Mouse (Mus musculus) layer of hippocampus, adult 2 months (tissue): Measurements from ENCODE around the gene Corin. TPM values are rescaled to one million over a fixed set of nuclear protein-coding genes. Genes with fewer than 3 reads are reported as not detected.
A peak's percentile ranks its signal among the peaks of the same experiment; 100 is the strongest.

ENCODE experiments used
- DNase-seq, 2 experiments: peaks; one replicate each; pipeline ENCODE4 v3.0.0; 2022; ENCODE audit warnings: low spot score in 2 of 2
- H3K27ac ChIP-seq: fragments of 200-600 bp; 2 replicates; pipeline ENCODE4 v1.8.1; 2022
- H3K4me3 ChIP-seq: fragments of 200-600 bp; 2 replicates; pipeline ENCODE4 v1.8.1; 2022; ENCODE audit warnings: mild to moderate bottlenecking
- CTCF ChIP-seq: fragments of 200-600 bp; conservative IDR thresholded peaks from 2 replicates; pipeline ENCODE4 v1.8.1; 2022; ENCODE audit warnings: antibody characterized with exemption, mild to moderate bottlenecking, moderate library complexity
- long read RNA-seq, 2 experiments: library from polyadenylated mRNA; stranded (forward); transcript quantifications; one replicate each; pipeline ENCODE4 v2.0.0; 2021; ENCODE audit warnings: borderline mapping rate in 2 of 2
- total RNA-seq, 2 experiments: library from RNA; stranded (reverse); gene quantifications; 2 replicates each; pipeline ENCODE4 v1.2.3; 2021

The Corin gene
- total RNA-seq = under 1 TPM; 0.15 to 0.28 TPM
- long read RNA-seq, experiment 1 = 0 reads
- long read RNA-seq, experiment 2 = 0 reads

DNA sequence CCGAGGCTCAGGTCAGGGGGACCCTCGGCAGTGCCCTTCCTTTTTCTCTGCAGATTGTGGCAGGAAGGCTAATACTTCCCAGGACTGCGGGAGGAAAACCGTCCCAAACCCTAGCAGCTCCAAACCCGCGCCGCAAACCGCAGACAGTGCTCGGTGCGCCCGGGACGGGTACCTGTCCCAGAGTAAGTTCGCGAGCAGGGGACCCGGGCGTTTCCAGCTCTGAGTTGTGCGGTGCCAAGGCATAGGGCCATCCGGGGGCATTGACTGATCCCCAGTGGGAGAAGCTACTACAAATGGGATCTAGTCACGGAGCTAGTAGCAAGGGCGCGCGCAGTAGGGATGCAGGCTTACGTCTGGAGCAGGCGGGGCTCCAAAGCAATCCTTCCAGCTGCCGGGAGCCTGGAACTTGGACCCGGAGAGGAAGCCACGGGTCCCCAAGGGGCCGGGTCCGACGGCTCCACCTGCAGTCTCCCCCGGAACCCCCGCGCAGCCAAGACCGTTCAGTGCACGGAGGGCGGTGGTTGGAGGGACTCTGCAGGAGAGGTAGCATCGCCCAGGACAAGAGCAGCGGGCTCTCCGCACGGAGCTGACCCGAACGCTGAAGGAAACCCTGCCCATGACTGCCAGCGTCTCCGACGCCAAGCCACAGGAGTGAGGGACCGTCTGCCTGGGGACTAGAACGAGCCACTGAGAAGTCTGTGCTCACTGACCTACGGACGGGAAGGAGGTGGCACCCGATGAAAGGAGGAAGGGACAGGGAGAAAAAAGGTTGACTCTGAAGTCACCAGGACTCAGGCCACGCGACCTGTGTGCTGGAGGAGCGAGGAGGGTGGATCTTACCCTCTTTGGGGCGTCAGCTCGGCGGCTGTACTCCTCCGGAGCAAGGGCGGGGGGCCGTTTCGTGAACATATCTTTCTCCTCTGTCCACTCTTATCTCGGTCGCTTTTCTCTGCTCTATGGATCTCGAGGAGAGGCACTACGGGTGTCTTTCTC is at the start of gene Corin:
Gene Corin (minus strand): TSS at position 943 of the 993 bp plus-strand sequence.
- no peak for DNase-seq
- TF ChIP-seq CTCF = no peak
- H3K27ac ChIP-seq = no peak within 1 kb of the TSS
- H3K4me3 ChIP-seq = peak within 1 kb of the TSS; percentile 24; the same call in 1 of the 2 replicates

DNA sequence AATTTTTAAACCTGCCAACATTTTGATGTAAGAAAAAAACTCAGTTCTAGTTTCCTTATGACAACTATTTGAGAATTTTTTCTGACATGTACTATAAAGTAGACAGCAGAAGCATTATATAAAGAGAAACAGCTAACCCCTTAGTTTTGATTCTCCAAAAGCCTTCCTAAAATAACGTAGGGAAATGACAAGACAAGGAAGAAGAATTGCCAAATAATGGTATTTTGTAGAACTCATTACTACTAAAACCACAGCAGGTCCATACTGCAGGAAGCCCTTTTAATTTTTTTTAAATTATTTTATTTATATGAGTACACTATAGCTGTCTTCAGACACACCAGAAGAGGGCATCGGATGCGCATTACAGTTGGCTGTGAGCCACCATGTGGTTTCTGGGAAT is 46.9 kb upstream of the Corin start:
- TF ChIP-seq CTCF = no peak; the same call in 1 of the 2 replicates
- Histone ChIP-seq H3K4me3 (no peak overlapping the region), H3K27ac (no peak overlapping the region)
- DNase-seq = no peak

DNA sequence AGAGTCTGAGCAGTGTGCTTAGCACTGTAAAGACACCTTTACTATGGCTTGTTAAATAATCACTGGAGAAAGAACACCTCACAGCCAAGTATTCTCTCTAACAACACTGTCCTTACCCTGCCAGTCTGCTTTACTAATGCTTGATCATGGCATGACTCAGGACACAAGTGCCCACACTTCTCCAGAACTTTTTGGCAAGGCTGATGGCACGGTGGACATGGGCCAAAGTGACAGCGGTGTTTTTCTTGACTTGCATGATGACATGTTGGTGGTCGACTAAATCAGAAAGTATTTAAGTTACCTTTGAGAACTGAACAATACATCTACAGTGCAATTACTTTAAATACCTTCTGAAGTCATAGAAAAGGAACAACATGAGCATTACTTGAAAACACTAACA is 24.6 kb upstream of the Corin start:
- H3K27ac ChIP-seq = no peak overlapping the region
- DNase-seq = no peak
- H3K4me3 ChIP-seq = no peak overlapping the region
- TF ChIP-seq CTCF = no peak

DNA sequence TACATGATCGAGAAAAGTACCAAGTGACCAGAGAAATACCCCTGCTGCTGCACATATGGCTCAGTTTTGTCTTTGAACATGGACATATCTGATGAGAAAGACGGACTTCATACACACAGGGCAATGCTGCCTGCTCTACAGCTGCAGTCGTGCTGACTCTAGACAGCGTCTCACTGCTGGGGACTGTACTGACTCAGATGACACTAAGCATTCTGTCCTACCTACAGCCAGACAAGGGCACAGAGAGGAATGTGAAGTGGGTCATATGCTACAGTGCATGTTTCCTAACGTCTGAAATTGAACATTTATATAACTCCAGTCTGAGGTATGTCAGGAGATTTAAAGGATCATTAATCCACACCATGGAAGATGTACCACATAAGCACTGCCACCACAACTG is 9.5 kb upstream of the Corin start:
- Histone ChIP-seq H3K4me3 (no peak overlapping the region), H3K27ac (no peak overlapping the region)
- DNase-seq = no peak
- no peak for TF ChIP-seq CTCF

DNA sequence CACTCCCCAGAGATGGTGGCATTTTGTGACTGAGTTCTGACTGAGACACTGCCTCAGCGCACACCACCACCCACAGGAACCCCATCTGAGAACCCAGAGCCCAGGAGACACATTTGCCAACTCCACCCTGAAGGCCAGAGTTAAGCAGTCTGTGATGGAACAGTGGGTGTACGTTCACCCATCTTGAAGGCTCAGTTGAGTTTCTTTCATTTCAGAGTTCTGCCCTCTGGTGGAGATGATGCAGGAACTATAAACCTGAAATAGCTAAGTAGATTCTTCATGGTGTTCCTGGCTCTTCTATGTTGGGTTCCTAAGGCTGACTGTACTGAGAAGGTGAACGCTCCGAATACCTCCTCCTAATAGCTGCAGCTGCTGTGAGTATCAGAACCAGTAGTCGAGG is 1.5 kb upstream of the Corin start:
- Histone ChIP-seq H3K27ac (no peak overlapping the region), H3K4me3 (no peak overlapping the region)
- peak; percentile 28 to 33 for DNase-seq
- TF ChIP-seq CTCF = peak; percentile 79

DNA sequence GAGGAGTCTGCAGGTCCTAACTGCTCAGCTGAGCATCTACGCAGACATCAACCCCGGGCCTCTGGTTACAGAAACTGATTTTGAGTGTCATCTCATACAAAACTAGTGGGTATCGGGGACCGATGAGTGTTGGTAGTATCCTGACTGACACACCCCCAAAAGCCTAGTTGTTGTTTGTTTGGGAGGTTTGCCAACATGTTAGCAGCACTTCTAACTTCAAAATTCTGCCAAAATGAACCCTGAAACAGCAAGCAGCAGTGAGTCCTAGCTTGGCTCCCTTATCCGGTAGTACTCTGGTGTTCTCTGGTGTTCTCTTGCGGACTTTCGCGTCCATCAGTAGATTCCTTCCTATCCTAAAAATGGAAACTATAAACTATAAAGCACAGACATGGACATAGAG is 1.5 kb downstream of the Corin start:
- Histone ChIP-seq H3K27ac (no peak overlapping the region), H3K4me3 (no peak overlapping the region)
- no peak for DNase-seq
- no peak for TF ChIP-seq CTCF

DNA sequence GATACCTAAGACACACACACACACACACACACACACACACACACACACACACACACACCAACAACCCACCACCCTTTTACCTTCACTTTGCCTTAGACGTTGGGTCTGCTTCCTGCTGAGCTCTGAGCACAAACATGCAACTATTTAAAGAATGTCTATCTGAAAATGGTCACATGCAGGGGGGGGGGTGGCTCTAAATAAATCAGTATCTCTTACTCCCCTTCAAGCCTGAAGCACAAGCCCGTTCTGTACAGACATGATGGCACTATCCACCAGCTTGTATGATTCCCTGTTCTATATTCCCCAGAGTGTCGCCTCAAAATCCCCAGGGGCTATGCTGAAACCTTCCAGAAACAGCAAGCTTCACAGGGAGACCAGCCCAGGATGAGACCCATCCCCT is 2.5 kb downstream of the Corin start:
- H3K4me3 ChIP-seq = no peak overlapping the region
- TF ChIP-seq CTCF = no peak
- no peak for DNase-seq
- H3K27ac ChIP-seq = no peak overlapping the region

DNA sequence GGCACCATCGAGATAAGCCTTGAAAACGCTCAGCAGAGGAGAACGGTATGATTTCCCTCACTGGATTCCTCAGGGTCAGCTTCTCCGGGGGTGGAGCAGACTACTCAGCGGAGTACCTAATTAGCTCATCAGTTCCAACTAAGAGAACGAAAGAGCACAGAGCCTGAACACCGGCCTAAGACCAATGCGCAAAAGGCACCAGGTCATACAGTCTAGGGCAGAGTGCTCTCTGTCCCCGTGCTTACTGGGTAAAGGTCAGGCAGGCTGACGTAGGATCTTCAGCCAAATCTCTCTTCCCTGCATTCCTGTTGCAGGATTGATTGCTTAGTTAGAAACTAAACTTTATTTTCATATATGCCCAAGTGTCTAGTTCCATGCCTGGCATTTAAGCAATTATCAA is 6.0 kb downstream of the Corin start:
- Histone ChIP-seq H3K4me3 (no peak overlapping the region), H3K27ac (no peak overlapping the region)
- no peak for TF ChIP-seq CTCF
- no peak for DNase-seq

DNA sequence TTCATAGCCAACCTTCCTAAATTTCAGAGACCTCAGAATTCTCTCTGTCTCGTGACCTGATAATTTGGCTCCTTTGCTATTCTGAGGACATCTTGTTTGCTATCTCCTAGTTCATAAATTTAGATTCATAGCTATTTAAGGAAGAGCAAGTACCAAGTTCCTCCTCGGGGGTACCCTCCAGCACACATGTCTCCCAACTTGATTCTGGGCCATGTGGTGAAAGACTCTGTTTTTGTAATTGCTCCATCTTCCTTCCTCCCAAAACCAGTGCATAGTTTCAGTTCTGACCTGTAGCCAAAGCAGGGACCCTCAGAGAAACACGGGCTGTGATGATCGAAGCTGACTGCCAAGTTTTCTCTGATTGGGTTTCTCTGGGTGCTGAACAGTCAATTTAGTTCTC is 7.5 kb downstream of the Corin start:
- DNase-seq = no peak
- Histone ChIP-seq H3K27ac (no peak overlapping the region), H3K4me3 (no peak overlapping the region)
- TF ChIP-seq CTCF = no peak

DNA sequence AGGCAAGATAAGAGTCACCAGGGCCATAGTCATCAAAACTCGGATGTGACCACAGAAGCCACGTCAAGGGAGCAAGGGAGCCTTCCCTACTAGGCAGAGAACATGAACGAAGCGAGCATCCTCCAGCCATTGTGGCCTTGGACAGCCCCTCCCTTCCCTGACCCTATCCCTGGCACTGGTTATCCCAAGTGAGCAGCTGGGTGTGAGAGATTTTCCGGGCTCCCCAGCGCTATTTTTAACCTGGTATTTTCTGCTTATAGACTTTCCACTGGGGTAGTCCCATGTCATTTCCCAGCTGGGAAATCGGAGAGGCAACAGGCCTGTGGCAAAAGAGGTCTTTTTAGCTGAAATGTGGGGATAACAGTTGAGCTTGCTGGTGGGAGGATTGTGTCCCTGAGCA is 10.4 kb downstream of the Corin start:
- Histone ChIP-seq H3K4me3 (no peak overlapping the region), H3K27ac (no peak overlapping the region)
- DNase-seq = no peak
- no peak for TF ChIP-seq CTCF

DNA sequence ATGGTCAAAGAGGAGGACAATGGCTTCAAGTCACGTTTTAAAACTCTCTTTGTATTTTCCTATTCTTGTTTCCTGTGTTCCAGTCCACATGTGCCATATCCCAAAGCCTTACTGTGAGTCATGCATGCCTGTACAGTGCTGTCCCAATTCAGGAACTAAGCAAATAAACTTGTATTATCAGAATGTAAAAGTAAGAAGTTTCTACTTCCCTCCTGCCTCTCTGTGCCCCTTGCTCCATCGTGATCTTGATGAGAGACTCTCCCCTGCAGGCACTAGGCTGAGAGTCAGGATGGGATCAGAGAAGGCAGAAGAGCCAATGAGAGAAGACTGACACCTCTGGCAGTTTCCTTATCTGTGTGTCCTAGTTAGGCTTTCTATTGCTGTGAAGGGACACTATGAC is 13.0 kb downstream of the Corin start:
- TF ChIP-seq CTCF = no peak
- H3K4me3 ChIP-seq = no peak overlapping the region
- no peak for DNase-seq
- H3K27ac ChIP-seq = no peak overlapping the region

DNA sequence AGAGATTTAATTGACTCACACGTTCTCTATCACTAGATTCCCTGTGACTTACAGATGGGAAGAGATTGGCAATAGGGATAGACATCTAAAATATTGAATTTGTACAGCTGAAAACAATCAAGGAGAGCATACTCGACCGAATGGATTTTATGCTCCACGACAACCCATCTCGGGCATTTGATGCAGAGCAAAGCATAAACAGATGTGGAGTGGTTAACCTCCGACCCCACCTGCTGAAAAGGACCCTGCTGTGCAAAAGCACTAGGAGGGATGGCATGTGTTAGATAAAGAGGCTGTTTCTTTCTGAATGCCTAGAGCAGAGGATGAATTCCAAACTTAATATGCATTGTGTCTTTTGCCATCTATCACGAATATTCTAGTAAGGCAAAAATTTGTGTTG is 23.8 kb downstream of the Corin start:
- no peak for DNase-seq
- no peak for TF ChIP-seq CTCF
- Histone ChIP-seq H3K27ac (no peak overlapping the region), H3K4me3 (no peak overlapping the region)

DNA sequence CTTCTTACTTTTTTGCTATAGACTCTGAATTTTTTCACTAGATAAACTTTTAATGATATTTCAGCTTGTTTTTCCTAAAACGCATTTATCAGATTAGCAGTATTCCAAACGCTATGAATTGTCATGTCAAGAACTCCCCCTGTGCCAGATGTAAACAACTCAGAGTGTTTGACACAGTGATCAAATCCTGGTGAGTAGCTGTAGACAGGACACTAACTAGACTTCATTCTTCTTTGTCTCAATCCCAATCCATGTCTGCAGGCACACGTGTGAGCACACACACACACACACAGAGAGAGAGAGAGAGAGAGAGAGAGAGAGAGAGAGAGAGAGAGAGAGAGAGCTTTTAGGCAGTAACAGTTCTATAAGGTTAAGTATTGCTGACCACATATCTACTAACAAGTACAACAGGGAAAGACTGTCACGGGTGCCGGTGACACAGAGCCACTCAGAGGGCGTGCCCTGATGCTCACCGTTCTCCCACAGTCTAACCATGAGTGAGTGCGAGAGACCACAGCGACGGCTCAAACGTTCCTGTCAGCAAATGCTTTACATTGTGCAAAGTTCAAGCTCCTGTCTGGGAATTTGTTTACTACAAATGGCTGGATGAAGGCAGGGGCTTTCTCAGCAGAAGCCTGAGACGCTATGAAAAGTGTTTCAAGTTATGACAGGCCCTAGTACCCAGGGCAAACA is 31.8 kb downstream of the Corin start:
- TF ChIP-seq CTCF = no peak
- no peak overlapping the region for H3K4me3 ChIP-seq
- no peak for DNase-seq
- no peak overlapping the region for H3K27ac ChIP-seq
